Mouse (Mus musculus): ENCODE measurements at regions not wholly inside any gene's neighbourhood (a gene's known extent, or its start where the extent isn't known, plus 50 kb on each side); places are given as distances from the start of the nearest gene placed in this dataset.

GRCm38 (mm10) chr6:111621684-111622480 is 651.7 kb upstream of the Lmcd1 start:
- no peak for DNase-seq

GRCm38 (mm10) chr6:111622481-111623139 is 650.9 kb upstream of the Lmcd1 start:
- no peak for DNase-seq
- intact Hi-C loops (cut with DNase I) = no loop called here

More at GRCm38 (mm10) chr6:111621684-111622480, 651.7 kb upstream of the Lmcd1 start:
- intact Hi-C loops (cut with DNase I) = no loop called here

- DNase-seq = no peak
- intact Hi-C loops (cut with DNase I) = no loop called here
Observed at GRCm38 (mm10) chr6:111623140-111623497, 650.4 kb upstream of the Lmcd1 start.

GRCm38 (mm10) chr6:111625501-111625900 is 648.1 kb upstream of the Lmcd1 start:
- intact Hi-C loops (cut with DNase I) = no loop called here
- no peak for DNase-seq

- intact Hi-C loops (cut with DNase I) = no loop called here
- no peak for DNase-seq
Observed at GRCm38 (mm10) chr6:111652736-111653135, 620.8 kb upstream of the Lmcd1 start.

GRCm38 (mm10) chr6:111659957-111660356 is 613.6 kb upstream of the Lmcd1 start:
- intact Hi-C loops (cut with DNase I) = no loop called here
- no peak for DNase-seq

GRCm38 (mm10) chr6:111664603-111665002 is 609.0 kb upstream of the Lmcd1 start:
- no peak for DNase-seq
- intact Hi-C loops (cut with DNase I) = no loop called here

- intact Hi-C loops (cut with DNase I) = no loop called here
- no peak for DNase-seq
Observed at GRCm38 (mm10) chr6:111684911-111685310, 588.6 kb upstream of the Lmcd1 start.

- intact Hi-C loops (cut with DNase I) = no loop called here
- DNase-seq = no peak
Observed at GRCm38 (mm10) chr6:111702864-111703263, 570.7 kb upstream of the Lmcd1 start.

GRCm38 (mm10) chr6:111708277-111708676 is 565.3 kb upstream of the Lmcd1 start:
- intact Hi-C loops (cut with DNase I) = no loop called here
- DNase-seq = no peak

- no peak for DNase-seq
- intact Hi-C loops (cut with DNase I) = no loop called here
Observed at GRCm38 (mm10) chr6:111725969-111726368, 547.6 kb upstream of the Lmcd1 start.

- intact Hi-C loops (cut with DNase I) = no loop called here
- no peak for DNase-seq
Observed at GRCm38 (mm10) chr6:111730381-111730780, 543.2 kb upstream of the Lmcd1 start.

- no peak for DNase-seq
- intact Hi-C loops (cut with DNase I) = no loop called here
Observed at GRCm38 (mm10) chr6:111733926-111734325, 539.6 kb upstream of the Lmcd1 start.

GRCm38 (mm10) chr6:111738983-111739382 is 534.6 kb upstream of the Lmcd1 start:
- no peak for DNase-seq
- intact Hi-C loops (cut with DNase I) = no loop called here

GRCm38 (mm10) chr6:111781710-111782481 is 491.7 kb upstream of the Lmcd1 start:
- intact Hi-C loops (cut with DNase I) = no loop called here
- DNase-seq = no peak

- no peak for DNase-seq
- intact Hi-C loops (cut with DNase I) = no loop called here
Observed at GRCm38 (mm10) chr6:111808611-111809010, 464.9 kb upstream of the Lmcd1 start.

- DNase-seq = no peak
- intact Hi-C loops (cut with DNase I) = no loop called here
Observed at GRCm38 (mm10) chr6:111813982-111814603, 459.5 kb upstream of the Lmcd1 start.

GRCm38 (mm10) chr6:111815150-111815549 is 458.4 kb upstream of the Lmcd1 start:
- intact Hi-C loops (cut with DNase I) = no loop called here

GRCm38 (mm10) chr6:111820265-111820664 is 453.3 kb upstream of the Lmcd1 start:
- no peak for DNase-seq
- intact Hi-C loops (cut with DNase I) = no loop called here

More at GRCm38 (mm10) chr6:111815150-111815549, 458.4 kb upstream of the Lmcd1 start:
- no peak for DNase-seq

GRCm38 (mm10) chr6:111844321-111844835 is 429.2 kb upstream of the Lmcd1 start:
- intact Hi-C loops (cut with DNase I) = no loop called here
- no peak for DNase-seq
